Mouse (Mus musculus) forelimb bud, embryonic 11.5 days (tissue): ENCODE measurements around the gene Idua.
A peak's percentile ranks its signal among the peaks of the same experiment; 100 is the strongest.

Source experiments
- DNase-seq: peaks from one replicate; pipeline ENCODE4 v3.0.0-alpha.2; 2012; ENCODE audit warnings: low read depth, low spot score

Gene Idua

DNA sequence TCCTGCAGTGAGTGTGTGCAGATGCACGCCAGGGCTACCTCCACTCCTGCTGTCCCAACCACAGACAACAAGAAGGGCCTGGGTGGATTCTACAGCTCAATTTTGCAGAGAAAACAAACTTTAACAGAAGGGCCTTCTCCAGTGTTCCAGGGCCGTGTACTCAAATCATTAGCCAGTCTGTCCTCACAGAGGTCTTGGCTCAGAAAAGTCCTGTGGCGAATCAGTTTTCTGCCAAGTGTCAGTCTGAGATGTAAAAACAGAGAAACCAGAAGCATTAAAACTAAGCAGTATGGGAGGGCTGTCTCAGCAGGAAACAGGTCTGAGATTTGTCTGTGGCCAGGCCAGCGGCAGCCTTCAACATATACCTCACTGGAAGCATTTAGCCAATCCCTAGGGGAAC, 57.9 kb downstream of the Idua start:
- no peak for DNase-seq

GRCm38 (mm10) chr5:108719761-108720160, 59.6 kb downstream of the Idua start:
- no peak for DNase-seq

GRCm38 (mm10) chr5:108724006-108724405, 63.9 kb downstream of the Idua start:
- DNase-seq, result no peak

GRCm38 (mm10) chr5:108726557-108727248, 66.6 kb downstream of the Idua start:
- peak; percentile 68 for DNase-seq

DNA sequence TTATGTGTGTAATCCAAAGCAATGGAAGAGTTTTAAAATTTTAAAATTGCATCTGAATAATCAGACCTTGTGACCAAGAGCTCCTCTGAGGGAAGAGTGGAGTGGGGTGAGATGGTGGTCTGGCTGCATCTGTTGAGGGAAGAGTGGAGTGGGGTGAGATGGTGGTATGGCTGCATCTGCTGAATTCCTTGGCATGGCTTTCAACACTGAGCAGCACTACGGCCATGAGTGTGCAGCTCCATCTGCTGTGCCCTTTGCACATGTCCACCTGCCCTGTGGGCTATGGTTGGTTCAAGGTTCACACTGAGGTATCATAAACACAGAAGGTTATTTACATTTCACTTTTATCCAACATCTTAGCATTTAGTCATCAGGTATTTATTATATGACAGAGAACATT, 67.3 kb downstream of the Idua start:
- no peak for DNase-seq
